Mouse (Mus musculus): ENCODE data around the gene Lce3f.
A peak's percentile ranks its signal among the peaks of the same experiment; 100 is the strongest.

Gene Lce3f

DNA sequence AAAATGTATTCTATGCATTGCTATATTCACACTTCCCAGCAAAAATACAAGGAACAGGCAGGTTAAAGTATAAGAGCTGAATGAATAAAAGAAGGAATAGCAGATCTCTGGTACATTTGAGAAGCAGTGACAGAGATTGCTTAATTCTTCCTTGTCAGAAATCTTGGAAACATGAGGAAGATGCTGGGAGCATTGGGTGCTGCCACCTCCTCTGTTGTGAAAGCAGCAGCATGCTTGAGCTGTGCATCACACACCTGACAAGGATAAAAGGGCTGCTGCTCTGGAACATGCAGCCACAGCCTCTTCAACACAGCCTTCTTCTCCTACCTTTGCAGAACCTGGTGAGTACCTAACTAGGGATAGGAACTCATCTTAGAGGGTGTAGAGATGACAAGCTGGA, at the start of gene Lce3f:
Lce3f (plus strand) TSS at position 301 of the 400 bp plus-strand sequence.
- DNase-seq (ENCODE audit: low read depth, low spot score), result no peak

GRCm38 (mm10) chr3:92944186-92944585, 47.8 kb upstream of the Lce3f start, which contains the start of gene Lce3c:
Gene Lce3c, plus strand, starts transcription at chr3:92944486.
- no peak for DNase-seq (ENCODE audit: low read depth, low spot score)

DNA sequence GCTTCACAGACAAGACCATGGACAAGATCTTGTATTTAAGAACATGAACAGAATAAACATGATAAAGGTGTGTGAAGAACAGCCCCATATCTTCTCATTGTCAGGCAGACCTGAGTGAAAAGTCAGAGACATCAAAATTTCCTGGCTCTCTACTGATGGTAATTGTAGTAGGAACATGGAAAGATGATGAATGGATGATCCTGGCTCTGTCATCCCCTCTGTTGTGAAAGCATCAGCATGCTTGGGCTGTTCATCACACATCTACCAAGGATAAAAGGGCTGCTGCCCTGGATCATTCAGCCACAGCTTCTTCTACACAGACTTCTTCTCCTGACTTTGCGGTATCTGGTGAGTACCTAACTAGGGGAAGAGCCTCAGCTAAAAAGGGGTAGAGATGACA, 34.9 kb upstream of the Lce3f start, which contains the start of gene Lce3d:
Lce3d (plus strand) TSS at position 301 of the 400 bp plus-strand sequence.
- no peak for DNase-seq (ENCODE audit: low read depth, low spot score)

DNA sequence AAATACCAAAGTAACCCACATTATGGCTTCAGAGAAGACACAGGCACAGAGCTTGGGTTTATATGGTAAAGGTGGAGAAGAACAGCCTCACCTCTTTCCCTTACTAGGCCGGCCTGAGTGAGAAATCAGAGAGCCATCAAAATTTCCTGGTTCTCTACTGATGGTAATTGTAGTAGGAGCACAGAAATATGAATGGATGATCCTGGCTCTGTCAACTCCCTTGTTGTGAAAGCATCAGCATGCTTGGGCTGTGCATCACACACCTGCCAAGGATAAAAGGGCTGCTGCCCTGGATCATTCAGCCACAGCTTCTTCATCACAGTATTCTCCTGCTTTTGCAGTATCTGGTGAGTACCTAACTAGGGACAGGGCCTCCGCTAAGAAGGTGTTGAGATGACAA, 25.3 kb upstream of the Lce3f start, which contains the start of gene Lce3e:
Lce3e (plus strand) TSS at position 301 of the 400 bp plus-strand sequence.
- no peak for DNase-seq (ENCODE audit: low read depth, low spot score)

GRCm38 (mm10) chr3:92978484-92978883, 13.5 kb upstream of the Lce3f start:
- no peak for DNase-seq (ENCODE audit: low read depth, low spot score)

DNA sequence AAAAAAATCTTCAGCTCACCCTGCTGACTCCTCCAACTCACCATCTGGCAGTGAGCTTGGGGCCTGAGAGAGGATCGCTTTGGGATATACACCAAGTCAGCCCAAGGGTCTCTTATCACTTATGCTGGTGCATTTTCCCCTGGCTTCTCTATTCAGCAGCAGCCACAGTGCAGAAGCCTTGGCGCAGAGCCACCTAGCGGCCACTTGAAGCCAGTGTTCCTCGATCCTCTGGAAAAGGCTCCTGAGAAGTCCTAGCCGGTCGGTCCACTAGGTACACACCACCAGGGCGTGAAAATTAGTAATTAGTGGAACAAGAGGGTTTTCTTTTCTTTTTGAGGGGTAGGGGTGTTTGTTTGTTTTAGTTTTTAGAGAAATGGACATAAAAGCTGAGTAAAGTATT, 6.7 kb downstream of the Lce3f start:
- DNase-seq (ENCODE audit: low read depth, low spot score), result peak; percentile 16

DNA sequence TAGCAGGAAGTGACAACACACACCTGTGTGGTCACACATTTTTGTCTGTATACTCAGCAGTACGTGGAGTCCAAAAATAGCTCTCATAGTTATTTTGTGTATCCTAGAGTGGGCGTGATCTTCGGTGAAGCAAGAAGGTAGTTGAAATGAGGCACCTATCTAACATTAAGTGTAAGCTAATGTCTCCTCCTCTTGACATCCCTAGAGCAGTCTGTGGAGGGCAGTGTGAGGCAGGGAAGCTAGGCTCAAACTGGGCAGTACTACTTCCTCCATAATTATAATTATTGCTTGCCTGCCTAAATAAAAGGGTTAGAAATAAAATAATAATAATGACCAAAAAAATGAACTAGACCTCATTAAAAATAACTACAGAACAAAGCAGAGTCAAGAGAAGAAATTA, 8.6 kb downstream of the Lce3f start:
- DNase-seq (ENCODE audit: low read depth, low spot score), result no peak

DNA sequence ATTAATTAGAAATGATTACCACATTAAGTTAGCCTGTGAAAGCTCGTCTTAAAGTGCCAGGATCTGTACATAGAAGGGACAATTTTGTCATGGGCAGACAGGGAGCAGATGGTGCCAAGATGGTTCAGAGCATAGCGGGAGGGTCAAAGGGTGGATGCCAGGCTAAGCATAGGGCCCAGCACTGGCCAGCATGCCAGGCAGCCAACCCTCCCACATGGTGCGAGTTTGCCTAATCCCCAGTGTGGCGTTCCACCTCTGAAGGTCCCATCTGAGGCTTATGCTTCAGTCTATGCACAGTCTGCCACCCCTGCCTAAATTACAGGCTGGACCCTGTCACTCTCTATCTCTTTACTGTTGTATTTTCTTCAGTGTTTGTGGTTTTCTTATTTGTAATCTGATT, 10.8 kb downstream of the Lce3f start:
- no peak for DNase-seq (ENCODE audit: low read depth, low spot score)

- no peak for DNase-seq (ENCODE audit: low read depth, low spot score)
Observed at GRCm38 (mm10) chr3:93014378-93014801, 22.4 kb downstream of the Lce3f start.

GRCm38 (mm10) chr3:93014871-93015270, 22.8 kb downstream of the Lce3f start:
- no peak for DNase-seq (ENCODE audit: low read depth, low spot score)

- DNase-seq (ENCODE audit: low read depth, low spot score), result no peak
Observed at GRCm38 (mm10) chr3:93015460-93016104, 23.6 kb downstream of the Lce3f start, which contains the start of gene Crct1. Gene Crct1, minus strand, starts transcription at chr3:93015687.

- DNase-seq (ENCODE audit: low read depth, low spot score), result no peak
Observed at GRCm38 (mm10) chr3:93018960-93019359, 26.9 kb downstream of the Lce3f start, which contains the start of gene Lce1m. Gene Lce1m, minus strand, starts transcription at chr3:93019060.

GRCm38 (mm10) chr3:93021171-93021570, 29.1 kb downstream of the Lce3f start:
- no peak for DNase-seq (ENCODE audit: low read depth, low spot score)

- DNase-seq (ENCODE audit: low read depth, low spot score), result no peak
Observed at GRCm38 (mm10) chr3:93023411-93024184, 31.6 kb downstream of the Lce3f start.

GRCm38 (mm10) chr3:93025486-93025885, 33.5 kb downstream of the Lce3f start:
- DNase-seq (ENCODE audit: low read depth, low spot score), result no peak

DNA sequence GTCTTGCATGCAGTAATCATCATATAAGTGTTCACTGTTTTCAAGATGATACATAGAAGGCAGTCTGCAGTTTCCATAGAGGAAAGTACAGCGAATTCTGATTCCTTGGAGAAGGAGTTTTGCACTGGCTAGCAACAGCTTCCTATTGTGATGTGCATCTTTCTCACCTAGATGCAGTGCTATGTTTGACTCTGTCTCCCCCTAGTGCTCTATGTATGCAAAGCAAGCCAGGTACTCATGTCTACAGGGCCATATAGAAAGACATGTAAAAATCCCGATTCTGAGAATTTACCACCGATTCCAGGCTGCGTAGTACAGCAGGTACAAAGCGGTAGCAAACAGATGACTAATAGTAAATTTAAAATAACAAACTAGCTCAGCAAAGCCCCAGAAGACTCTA, 39.4 kb downstream of the Lce3f start:
- peak; percentile 3 for DNase-seq (ENCODE audit: low read depth, low spot score)
